Mouse (Mus musculus): ENCODE measurements around the gene Uchl3. TPM values are rescaled to one million over a fixed set of nuclear protein-coding genes. Genes with fewer than 3 reads are reported as not detected.

Gene Uchl3
- 67.9 and 83.8 TPM in 2 replicates for polyA plus RNA-seq (2012; ENCODE audit: insufficient read depth, insufficient read length, missing spikeins)

DNA sequence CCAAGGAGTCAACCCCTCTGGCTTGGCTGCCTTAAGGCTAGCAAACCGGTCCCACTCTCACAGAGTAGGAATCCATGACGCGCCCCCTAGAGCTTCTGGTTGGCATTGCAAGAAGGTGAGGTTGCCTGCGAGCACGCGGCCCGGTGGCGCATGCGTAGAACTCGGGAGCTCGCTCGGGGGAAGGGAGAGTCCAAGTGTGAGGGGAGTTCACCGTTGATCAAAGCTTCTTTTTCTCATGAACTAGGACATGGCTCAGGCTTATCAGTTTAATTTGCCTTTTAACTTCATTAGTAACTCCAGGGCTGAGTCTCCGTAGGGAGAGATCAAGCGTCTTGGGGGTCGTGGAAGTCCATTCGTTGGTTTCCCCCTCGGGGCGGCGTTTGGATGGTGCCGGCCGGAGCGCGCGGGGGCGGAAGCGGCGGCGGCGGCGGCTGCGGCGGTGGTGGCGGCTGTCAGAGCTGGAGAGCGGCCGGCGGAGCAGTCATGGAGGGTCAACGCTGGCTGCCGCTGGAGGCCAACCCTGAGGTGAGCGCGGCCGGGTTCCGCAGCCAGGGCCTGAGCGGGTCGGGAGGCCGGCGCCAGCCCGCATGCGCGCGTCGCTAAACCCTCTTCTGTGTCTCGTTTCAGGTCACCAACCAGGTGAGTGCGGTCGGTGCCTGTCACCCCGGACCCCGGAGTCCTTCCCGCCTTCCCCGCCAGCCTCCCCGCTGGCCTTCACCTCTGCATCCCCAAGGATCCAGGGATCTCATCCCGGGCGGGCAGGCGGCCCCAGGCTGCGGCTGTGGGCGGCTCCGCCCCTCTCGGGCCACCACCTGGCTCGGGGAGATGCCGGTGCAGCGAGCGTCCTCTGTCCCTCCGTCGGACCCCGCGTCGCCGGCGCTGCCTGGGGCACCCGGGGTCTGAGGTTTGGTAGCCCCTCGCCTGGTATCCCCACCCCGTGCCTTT, at the start of gene Uchl3:
TSS of gene Uchl3 (plus strand) at position 387 of the 945 bp plus-strand sequence.
- peak within 1 kb of the TSS; percentile 83 for H3K4me3 ChIP-seq (ENCODE audit: insufficient read depth, low read depth, low read length)
- H3K27ac ChIP-seq (replicated peaks; ENCODE audit: low read depth, low read length): peak within 1 kb of the TSS; percentile 94
- peaks cover 3% of the 10 kb centered on the region for H3K4me1 ChIP-seq (ENCODE audit: control insufficient read depth, insufficient read depth, insufficient read length, low read length)

- H3K4me1 ChIP-seq (ENCODE audit: control insufficient read depth, insufficient read depth, insufficient read length, low read length): 0 out of 2 replicates have a peak, but pooled peaks cover 2% of the 10 kb centered on the region
- no peak overlapping the region for H3K4me3 ChIP-seq (ENCODE audit: insufficient read depth, low read depth, low read length)
- no peak overlapping the region for H3K27ac ChIP-seq (replicated peaks; ENCODE audit: low read depth, low read length)
Measured at GRCm38 (mm10) chr14:101605843-101606242, 47.9 kb upstream of the Uchl3 start.

DNA sequence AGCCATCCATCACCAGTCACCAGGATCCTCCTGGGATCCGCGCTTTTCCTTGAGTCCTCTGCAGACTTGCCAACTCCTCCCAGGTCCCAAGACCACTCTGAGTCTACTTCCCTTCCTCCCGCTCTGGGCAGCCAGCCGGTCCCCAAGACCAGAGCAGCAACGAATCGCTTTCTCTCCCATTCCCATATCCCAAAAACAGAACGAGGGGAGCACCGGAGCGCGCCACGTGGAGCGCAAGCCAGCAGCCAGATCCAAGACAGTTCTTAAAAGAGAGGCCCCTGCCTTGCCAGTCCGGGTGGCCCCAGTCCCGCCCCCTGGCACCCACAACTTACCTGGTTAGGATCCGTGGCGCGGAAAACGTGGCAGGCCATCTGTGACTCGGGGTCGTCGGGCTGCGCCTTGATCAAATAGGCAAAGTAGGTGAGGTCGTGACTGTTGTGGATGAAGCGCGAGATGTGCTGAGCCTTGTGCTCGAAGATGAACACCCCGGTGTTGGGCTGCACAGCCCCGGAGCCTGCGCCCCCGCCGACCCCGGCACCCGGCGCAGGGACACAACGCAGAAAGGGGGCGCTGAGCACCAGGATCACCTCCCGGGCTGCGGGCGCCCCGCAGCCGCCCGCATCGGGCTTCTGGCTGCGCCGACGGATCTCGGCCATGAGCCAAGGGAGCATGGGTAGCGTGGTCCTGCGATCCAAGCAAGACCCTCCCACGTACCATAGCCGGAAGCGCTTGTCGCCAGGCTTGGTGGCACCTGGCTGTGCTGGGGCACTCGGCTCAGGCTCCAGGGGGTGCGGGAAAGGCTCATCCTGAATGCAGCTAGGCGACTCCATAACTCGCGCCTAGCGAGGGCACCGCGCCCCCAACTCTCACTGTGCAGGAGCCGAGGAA, 45.9 kb upstream of the Uchl3 start:
- no peak overlapping the region for H3K27ac ChIP-seq (replicated peaks; ENCODE audit: low read depth, low read length)
- peak overlapping the region; percentile 89 for H3K4me3 ChIP-seq (ENCODE audit: insufficient read depth, low read depth, low read length)
- 0 out of 2 replicates have a peak, but pooled peaks cover 2% of the 10 kb centered on the region for H3K4me1 ChIP-seq (ENCODE audit: control insufficient read depth, insufficient read depth, insufficient read length, low read length)

DNA sequence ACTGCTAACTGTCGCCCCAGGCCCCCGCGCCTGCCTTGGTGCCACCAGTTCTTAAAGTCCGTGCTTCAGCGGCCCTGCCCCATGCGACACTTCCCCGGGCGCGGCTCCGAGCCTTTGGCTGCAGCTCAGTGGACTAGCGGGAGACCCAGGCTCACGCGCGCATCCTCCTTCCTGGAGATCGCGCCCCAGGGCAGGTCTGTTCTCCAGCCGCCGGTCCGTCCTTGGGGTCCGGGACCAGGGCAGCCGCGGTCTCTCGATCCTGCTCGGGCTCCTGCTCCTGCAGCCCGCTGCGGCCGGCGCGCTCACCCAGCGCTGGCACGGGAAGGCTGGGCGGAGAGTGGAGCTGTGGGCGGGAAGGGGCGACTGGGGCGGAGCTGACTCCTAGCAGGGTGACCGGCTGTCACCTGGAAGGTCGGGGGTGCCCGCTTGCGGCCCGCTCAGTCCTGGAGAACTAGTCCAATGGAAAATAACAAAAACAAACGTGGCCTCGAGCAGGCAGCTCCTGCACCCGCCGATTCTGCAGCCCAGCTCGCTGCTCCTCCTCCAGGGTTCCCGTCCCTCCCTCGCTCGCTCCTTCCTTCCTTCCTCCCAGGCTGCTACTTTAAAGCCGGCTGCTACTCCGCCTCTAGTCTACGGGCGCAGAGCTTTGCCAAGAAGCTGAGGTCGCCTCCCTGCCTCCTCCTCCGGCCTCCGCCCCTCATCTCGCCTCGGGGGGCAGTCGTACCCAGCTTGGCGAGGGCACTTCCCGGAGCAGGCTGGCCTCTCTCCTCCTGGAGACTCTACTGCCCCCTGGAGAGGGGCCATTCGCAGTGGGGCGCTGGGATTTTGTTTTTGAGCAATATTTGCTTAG, 45.0 kb upstream of the Uchl3 start, which contains the start of gene Tbc1d4:
TSS of gene Tbc1d4 (minus strand) at position 673 of the 850 bp plus-strand sequence.
- H3K4me3 ChIP-seq (ENCODE audit: insufficient read depth, low read depth, low read length): peak within 1 kb of the TSS; percentile 89
- 0 out of 2 replicates have a peak, but pooled peaks cover 2% of the 10 kb centered on the region for H3K4me1 ChIP-seq (ENCODE audit: control insufficient read depth, insufficient read depth, insufficient read length, low read length)
- H3K27ac ChIP-seq (replicated peaks; ENCODE audit: low read depth, low read length): peak within 1 kb of the TSS; percentile 56; the same call in 1 of the 2 replicates

DNA sequence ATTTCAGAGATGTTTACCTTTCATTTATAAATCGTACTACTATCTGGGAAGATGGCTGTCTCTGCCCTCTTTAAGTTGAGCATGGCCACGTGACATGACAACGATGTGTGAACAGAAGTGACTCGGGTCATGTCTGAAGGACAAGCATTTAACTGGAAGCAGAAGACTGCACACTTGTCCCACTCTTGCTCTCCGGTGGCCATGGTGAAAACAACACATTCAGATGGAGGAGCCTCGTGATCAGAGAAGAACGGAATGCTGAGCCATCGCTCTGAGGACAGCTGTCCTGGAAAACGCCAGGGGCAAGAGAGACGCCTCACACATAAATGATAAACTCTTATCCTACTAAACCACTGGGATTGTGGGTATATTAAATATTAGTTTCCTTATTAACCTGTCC, 43.1 kb upstream of the Uchl3 start:
- H3K4me1 ChIP-seq (ENCODE audit: control insufficient read depth, insufficient read depth, insufficient read length, low read length): no peaks in the 10 kb centered on the region
- no peak overlapping the region for H3K4me3 ChIP-seq (ENCODE audit: insufficient read depth, low read depth, low read length)
- H3K27ac ChIP-seq (replicated peaks; ENCODE audit: low read depth, low read length): no peak overlapping the region

GRCm38 (mm10) chr14:101613206-101613605, 40.6 kb upstream of the Uchl3 start:
- Histone ChIP-seq H3K4me3 (ENCODE audit: insufficient read depth, low read depth, low read length) (no peak overlapping the region), H3K27ac (replicated peaks; ENCODE audit: low read depth, low read length) (no peak overlapping the region), H3K4me1 (ENCODE audit: control insufficient read depth, insufficient read depth, insufficient read length, low read length) (no peaks in the 10 kb centered on the region)

- Histone ChIP-seq H3K4me1 (ENCODE audit: control insufficient read depth, insufficient read depth, insufficient read length, low read length) (no peaks in the 10 kb centered on the region), H3K4me3 (ENCODE audit: insufficient read depth, low read depth, low read length) (no peak overlapping the region), H3K27ac (replicated peaks; ENCODE audit: low read depth, low read length) (no peak overlapping the region)
Measured at GRCm38 (mm10) chr14:101616178-101616577, 37.6 kb upstream of the Uchl3 start.

GRCm38 (mm10) chr14:101617680-101618079, 36.1 kb upstream of the Uchl3 start:
- no peak overlapping the region for H3K27ac ChIP-seq (replicated peaks; ENCODE audit: low read depth, low read length)
- no peaks in the 10 kb centered on the region for H3K4me1 ChIP-seq (ENCODE audit: control insufficient read depth, insufficient read depth, insufficient read length, low read length)
- H3K4me3 ChIP-seq (ENCODE audit: insufficient read depth, low read depth, low read length): no peak overlapping the region

GRCm38 (mm10) chr14:101630548-101630947, 23.2 kb upstream of the Uchl3 start:
- H3K4me3 ChIP-seq (ENCODE audit: insufficient read depth, low read depth, low read length): no peak overlapping the region
- no peaks in the 10 kb centered on the region for H3K4me1 ChIP-seq (ENCODE audit: control insufficient read depth, insufficient read depth, insufficient read length, low read length)
- no peak overlapping the region for H3K27ac ChIP-seq (replicated peaks; ENCODE audit: low read depth, low read length)

- no peak overlapping the region for H3K4me3 ChIP-seq (ENCODE audit: insufficient read depth, low read depth, low read length)
Measured at GRCm38 (mm10) chr14:101635765-101636164, 18.0 kb upstream of the Uchl3 start.

DNA sequence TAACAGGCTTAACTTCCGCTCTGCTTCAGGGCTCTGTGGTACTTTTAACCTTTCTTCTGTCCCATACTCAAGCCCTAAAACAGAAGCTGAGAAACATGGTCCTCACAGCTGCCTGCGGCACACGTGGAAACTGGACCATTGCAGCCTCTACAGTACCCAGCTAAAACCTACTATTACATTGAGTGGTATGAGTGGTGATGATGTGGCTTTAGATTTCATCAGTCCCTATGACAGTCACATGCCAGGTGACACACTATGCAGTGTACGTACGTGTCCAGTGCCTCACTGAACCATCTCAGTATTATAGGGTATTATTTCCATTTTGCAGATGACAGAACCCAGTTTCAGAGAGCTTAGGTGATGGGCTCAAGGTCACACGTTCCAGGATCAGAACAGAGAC, 16.4 kb upstream of the Uchl3 start:
- no peak overlapping the region for H3K4me3 ChIP-seq (ENCODE audit: insufficient read depth, low read depth, low read length)
- H3K4me1 ChIP-seq (ENCODE audit: control insufficient read depth, insufficient read depth, insufficient read length, low read length): peaks cover 2% of the 10 kb centered on the region; the same call in 1 of the 2 replicates
- no peak overlapping the region for H3K27ac ChIP-seq (replicated peaks; ENCODE audit: low read depth, low read length)

More at GRCm38 (mm10) chr14:101635765-101636164, 18.0 kb upstream of the Uchl3 start:
- Histone ChIP-seq H3K4me1 (ENCODE audit: control insufficient read depth, insufficient read depth, insufficient read length, low read length) (peaks cover 2% of the 10 kb centered on the region; the same call in 1 of the 2 replicates), H3K27ac (replicated peaks; ENCODE audit: low read depth, low read length) (no peak overlapping the region)

GRCm38 (mm10) chr14:101640153-101640843, 13.5 kb upstream of the Uchl3 start, which contains the start of gene Commd6:
Commd6 (minus strand) TSS chr14:101640686.
- Histone ChIP-seq H3K4me3 (ENCODE audit: insufficient read depth, low read depth, low read length) (peak within 1 kb of the TSS; percentile 87), H3K27ac (replicated peaks; ENCODE audit: low read depth, low read length) (peak within 1 kb of the TSS; percentile 80), H3K4me1 (ENCODE audit: control insufficient read depth, insufficient read depth, insufficient read length, low read length) (peaks cover 2% of the 10 kb centered on the region; the same call in 1 of the 2 replicates)

DNA sequence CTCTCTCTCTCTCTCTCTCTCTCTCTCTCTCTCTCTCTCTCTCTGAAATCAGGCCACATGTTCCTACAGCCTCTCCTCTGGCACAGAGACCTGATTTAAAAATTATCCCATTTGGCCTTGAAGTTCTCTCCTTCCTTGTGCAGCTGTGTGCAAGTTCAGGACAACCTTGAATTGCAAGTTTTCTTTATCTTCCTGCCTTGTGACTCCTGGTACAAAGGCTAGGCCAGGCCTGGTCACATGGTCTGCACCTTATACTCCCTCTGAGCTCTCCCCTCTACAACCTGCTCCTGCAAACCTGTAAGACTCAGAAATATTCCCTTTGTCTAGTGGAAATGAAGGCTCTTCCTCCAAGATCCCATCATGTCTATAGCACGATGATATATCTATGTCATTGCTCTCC, 8.8 kb upstream of the Uchl3 start:
- Histone ChIP-seq H3K4me1 (ENCODE audit: control insufficient read depth, insufficient read depth, insufficient read length, low read length) (no peaks in the 10 kb centered on the region), H3K4me3 (ENCODE audit: insufficient read depth, low read depth, low read length) (no peak overlapping the region), H3K27ac (replicated peaks; ENCODE audit: low read depth, low read length) (no peak overlapping the region)

GRCm38 (mm10) chr14:101650551-101650950, 3.2 kb upstream of the Uchl3 start:
- H3K4me1 ChIP-seq (ENCODE audit: control insufficient read depth, insufficient read depth, insufficient read length, low read length): peaks cover 3% of the 10 kb centered on the region

More at GRCm38 (mm10) chr14:101650551-101650950, 3.2 kb upstream of the Uchl3 start:
- H3K27ac ChIP-seq (replicated peaks; ENCODE audit: low read depth, low read length): no peak overlapping the region
- H3K4me3 ChIP-seq (ENCODE audit: insufficient read depth, low read depth, low read length): no peak overlapping the region

Data from brown adipose tissue, adult 24 weeks (tissue).